Mouse (Mus musculus): ENCODE data around the gene Entr1. TPM values are rescaled to one million over a fixed set of nuclear protein-coding genes. Genes with fewer than 3 reads are reported as not detected.

The Entr1 gene
- polyA plus RNA-seq, 1 experiment: 50.8 TPM

GRCm38 (mm10) chr2:26352291-26352910 lies 36.7 kb downstream of the Entr1 start:
- peaks cover 11% of the 10 kb centered on the region for H3K79me2 ChIP-seq (ENCODE audit: control insufficient read depth, insufficient read depth)
- TF ChIP-seq MYOG (IDR thresholded peaks at IDR 0.05; ENCODE audit: control insufficient read depth in 1 of 3, insufficient read depth in 1 of 3, insufficient read length in 2 of 3, low read depth in 2 of 3) (peak in 2 of 3 experiments; percentile 15 to 60), CEBPB (IDR thresholded peaks at IDR 0.05; ENCODE audit: insufficient read depth, poor library complexity, severe bottlenecking) (no peak), MAX (IDR thresholded peaks at IDR 0.05; ENCODE audit: low read depth) (no peak), MYOD1 (IDR thresholded peaks at IDR 0.05; ENCODE audit: control insufficient read depth in 1 of 3, insufficient read length in 2 of 3, low read depth in 2 of 3) (peak in 1 of 3 experiments; percentile 48)

GRCm38 (mm10) chr2:26351358-26352290 lies 37.5 kb downstream of the Entr1 start, which contains the start of gene Dnlz:
Dnlz (minus strand) TSS chr2:26352110.
- H3K36me3 ChIP-seq (ENCODE audit: control insufficient read depth, insufficient read depth): peaks cover 4% of the 10 kb centered on the region
- H3K79me2 ChIP-seq (ENCODE audit: control insufficient read depth, insufficient read depth): peaks cover 11% of the 10 kb centered on the region
- TF ChIP-seq USF1 (IDR thresholded peaks at IDR 0.05; ENCODE audit: low read depth) (no peak), POLR2AphosphoS2 (IDR thresholded peaks at IDR 0.05; ENCODE audit: insufficient read length, low read depth) (peak; percentile 48), SRF (IDR thresholded peaks at IDR 0.05; ENCODE audit: control insufficient read depth, insufficient read length, low read depth) (peak; percentile 59), E2F4 (IDR thresholded peaks at IDR 0.05; ENCODE audit: insufficient read depth) (peak; percentile 34), POLR2A (IDR thresholded peaks at IDR 0.05; ENCODE audit: insufficient read length, low read depth) (peak; percentile 70), CEBPB (IDR thresholded peaks at IDR 0.05; ENCODE audit: insufficient read depth, poor library complexity, severe bottlenecking) (no peak)
- H3ac ChIP-seq (ENCODE audit: control insufficient read depth, insufficient read length): peak within 1 kb of the TSS; percentile 86
- H3K4me2 ChIP-seq (ENCODE audit: low read depth): peak within 1 kb of the TSS; percentile 83
- no peaks in the 10 kb centered on the region for H3K27me3 ChIP-seq (ENCODE audit: control insufficient read depth, insufficient read depth, insufficient read length)
- peak within 1 kb of the TSS; percentile 56 for H3K4me3 ChIP-seq

More at GRCm38 (mm10) chr2:26352291-26352910, 36.7 kb downstream of the Entr1 start:
- peak overlapping the region; percentile 86 for H3ac ChIP-seq (ENCODE audit: control insufficient read depth, insufficient read length)
- H3K36me3 ChIP-seq (ENCODE audit: control insufficient read depth, insufficient read depth): peaks cover 4% of the 10 kb centered on the region
- no peaks in the 10 kb centered on the region for H3K27me3 ChIP-seq (ENCODE audit: control insufficient read depth, insufficient read depth, insufficient read length)
- peak overlapping the region; percentile 83 for H3K4me2 ChIP-seq (ENCODE audit: low read depth)
- H3K4me3 ChIP-seq: peak overlapping the region; percentile 56

- Histone ChIP-seq H3K79me2 (ENCODE audit: control insufficient read depth, insufficient read depth) (peaks cover 11% of the 10 kb centered on the region), H3ac (ENCODE audit: control insufficient read depth, insufficient read length) (no peak overlapping the region), H3K4me2 (ENCODE audit: low read depth) (no peak overlapping the region), H3K36me3 (ENCODE audit: control insufficient read depth, insufficient read depth) (peaks cover 4% of the 10 kb centered on the region), H3K27me3 (ENCODE audit: control insufficient read depth, insufficient read depth, insufficient read length) (no peaks in the 10 kb centered on the region), H3K4me3 (no peak overlapping the region)
- TF ChIP-seq MYOD1 (IDR thresholded peaks at IDR 0.05; ENCODE audit: control insufficient read depth in 1 of 3, insufficient read length in 2 of 3, low read depth in 2 of 3) (no peak), MYOG (IDR thresholded peaks at IDR 0.05; ENCODE audit: control insufficient read depth in 1 of 3, insufficient read depth in 1 of 3, insufficient read length in 2 of 3, low read depth in 2 of 3) (no peak), SRF (IDR thresholded peaks at IDR 0.05; ENCODE audit: control insufficient read depth, insufficient read length, low read depth) (no peak), TCF12 (IDR thresholded peaks at IDR 0.05; ENCODE audit: insufficient read depth, poor library complexity, severe bottlenecking) (no peak), E2F4 (IDR thresholded peaks at IDR 0.05; ENCODE audit: insufficient read depth) (no peak), MAX (IDR thresholded peaks at IDR 0.05; ENCODE audit: low read depth) (no peak), POLR2A (IDR thresholded peaks at IDR 0.05; ENCODE audit: insufficient read length, low read depth) (no peak), TCF3 (IDR thresholded peaks at IDR 0.05; ENCODE audit: insufficient read length, low read depth) (no peak), USF1 (IDR thresholded peaks at IDR 0.05; ENCODE audit: low read depth) (no peak), POLR2AphosphoS2 (IDR thresholded peaks at IDR 0.05; ENCODE audit: insufficient read length, low read depth) (no peak), CEBPB (IDR thresholded peaks at IDR 0.05; ENCODE audit: insufficient read depth, poor library complexity, severe bottlenecking) (no peak), REST (IDR thresholded peaks at IDR 0.05; ENCODE audit: insufficient read depth, insufficient read length) (no peak)
These were observed 40.9 kb downstream of the Entr1 start for GRCm38 (mm10) chr2:26348241-26348640.

- Histone ChIP-seq H3K27me3 (ENCODE audit: control insufficient read depth, insufficient read depth, insufficient read length) (no peaks in the 10 kb centered on the region), H3K4me3 (no peak overlapping the region), H3ac (ENCODE audit: control insufficient read depth, insufficient read length) (no peak overlapping the region), H3K4me2 (ENCODE audit: low read depth) (no peak overlapping the region), H3K79me2 (ENCODE audit: control insufficient read depth, insufficient read depth) (no peaks in the 10 kb centered on the region), H3K36me3 (ENCODE audit: control insufficient read depth, insufficient read depth) (peaks cover 2% of the 10 kb centered on the region)
- TF ChIP-seq TCF12 (IDR thresholded peaks at IDR 0.05; ENCODE audit: insufficient read depth, poor library complexity, severe bottlenecking) (no peak), USF1 (IDR thresholded peaks at IDR 0.05; ENCODE audit: low read depth) (no peak), MAX (IDR thresholded peaks at IDR 0.05; ENCODE audit: low read depth) (no peak), MYOG (IDR thresholded peaks at IDR 0.05; ENCODE audit: control insufficient read depth in 1 of 3, insufficient read depth in 1 of 3, insufficient read length in 2 of 3, low read depth in 2 of 3) (no peak), REST (IDR thresholded peaks at IDR 0.05; ENCODE audit: insufficient read depth, insufficient read length) (no peak), MYOD1 (IDR thresholded peaks at IDR 0.05; ENCODE audit: control insufficient read depth in 1 of 3, insufficient read length in 2 of 3, low read depth in 2 of 3) (no peak), POLR2AphosphoS2 (IDR thresholded peaks at IDR 0.05; ENCODE audit: insufficient read length, low read depth) (no peak), SRF (IDR thresholded peaks at IDR 0.05; ENCODE audit: control insufficient read depth, insufficient read length, low read depth) (no peak), E2F4 (IDR thresholded peaks at IDR 0.05; ENCODE audit: insufficient read depth) (no peak), TCF3 (IDR thresholded peaks at IDR 0.05; ENCODE audit: insufficient read length, low read depth) (no peak), CEBPB (IDR thresholded peaks at IDR 0.05; ENCODE audit: insufficient read depth, poor library complexity, severe bottlenecking) (no peak), POLR2A (IDR thresholded peaks at IDR 0.05; ENCODE audit: insufficient read length, low read depth) (no peak)
These were observed 46.3 kb downstream of the Entr1 start for GRCm38 (mm10) chr2:26342609-26343490.
